Mouse (Mus musculus): Measurements from ENCODE around the gene Fam102a.

Gene Fam102a

DNA sequence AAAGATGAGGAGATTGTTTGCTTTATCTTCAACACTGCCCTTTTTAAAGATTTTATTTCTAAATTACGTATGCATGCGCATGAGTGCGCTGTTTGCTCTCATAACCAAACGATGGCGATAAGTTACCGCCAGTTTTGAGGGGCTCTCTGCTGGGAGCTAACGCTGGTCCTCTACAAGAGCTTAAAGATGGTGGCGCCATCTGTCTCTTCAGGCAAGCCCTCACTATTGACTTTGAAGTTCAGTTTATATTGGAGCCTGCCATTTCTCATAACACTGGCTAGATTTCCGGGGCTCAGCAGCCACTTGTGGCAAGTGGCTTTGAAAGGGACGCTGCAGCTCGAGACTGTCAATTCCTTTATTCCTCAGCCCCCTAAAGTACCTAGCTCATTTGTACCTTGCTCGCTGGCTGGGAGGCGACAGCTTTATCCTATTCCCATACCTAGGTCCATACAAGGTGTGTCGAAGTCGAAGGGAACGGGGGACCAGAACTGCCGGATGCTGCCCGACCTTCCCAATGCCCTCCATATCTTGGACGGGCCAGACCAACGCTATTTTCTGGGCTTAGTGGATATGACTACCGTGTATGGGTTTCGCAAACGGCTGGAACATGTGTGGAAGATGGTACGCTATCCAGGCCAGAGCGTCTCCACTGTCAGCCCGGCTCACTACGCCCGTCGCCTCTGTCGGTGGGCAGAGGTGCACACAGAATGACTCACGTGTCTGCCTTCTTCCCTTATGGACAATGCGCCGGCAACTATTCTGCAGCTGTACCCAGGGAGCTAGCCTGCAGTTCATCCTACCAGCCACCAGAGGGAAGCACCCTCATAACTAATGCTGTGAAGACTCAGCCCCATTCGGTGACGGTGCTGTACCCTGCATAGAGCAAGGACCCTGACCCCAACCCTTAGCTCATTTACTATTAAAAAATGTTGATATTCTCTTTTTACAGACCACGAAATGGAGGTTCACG, 48.0 kb downstream of the Fam102a start:
- peak; percentile 86 for DNase-seq

DNA sequence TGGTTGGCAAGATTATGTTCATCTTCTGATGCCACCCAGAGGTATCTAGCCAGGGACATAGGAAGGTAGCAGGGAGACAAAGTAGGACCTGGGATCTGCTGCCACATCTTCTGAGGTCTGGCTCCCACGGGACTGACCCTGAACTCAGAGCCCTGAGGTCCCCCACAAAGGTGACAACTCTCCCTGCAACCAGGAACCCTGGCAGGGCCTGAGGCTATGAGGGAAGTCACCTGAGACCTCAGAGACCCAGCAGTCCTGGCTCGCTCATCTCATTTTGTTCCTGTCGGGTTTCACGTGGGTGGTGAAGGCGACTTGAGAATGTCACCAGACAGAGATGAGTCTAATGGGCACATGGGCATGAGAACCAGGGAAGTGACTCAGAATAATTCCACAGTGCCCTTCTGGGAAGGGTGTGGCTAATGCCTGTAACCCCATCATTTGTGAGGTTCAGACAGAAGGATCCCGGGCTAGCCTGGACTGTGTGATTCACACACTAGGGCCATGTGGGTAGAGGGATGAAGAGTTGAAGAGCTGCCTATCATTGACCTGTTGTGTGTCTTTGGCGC, 50.1 kb downstream of the Fam102a start:
- DNase-seq = no peak

DNA sequence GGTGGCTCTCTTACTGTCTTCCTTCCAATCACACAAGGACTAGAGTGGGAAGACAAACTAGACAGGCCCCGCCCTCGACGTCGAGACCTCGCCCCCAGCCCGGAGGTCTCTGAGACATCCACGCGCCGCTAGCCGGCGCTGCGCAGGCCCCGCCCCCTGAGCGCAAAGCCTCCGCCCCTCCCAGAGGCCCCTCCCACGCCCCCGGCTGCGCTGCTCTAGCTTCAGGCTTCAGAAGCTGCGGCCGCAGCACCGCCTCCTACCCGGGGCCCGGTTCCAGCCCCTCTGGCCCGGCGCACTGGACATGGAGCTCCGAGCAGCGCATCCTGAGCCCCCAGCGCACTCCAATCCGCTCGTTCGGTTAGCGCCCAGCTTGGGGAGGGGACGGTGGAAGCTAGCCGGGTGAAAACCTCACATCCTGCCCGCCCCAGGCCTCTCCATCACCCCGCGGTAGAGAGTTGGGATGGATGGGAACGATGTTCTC, 51.8 kb downstream of the Fam102a start, which contains the start of gene St6galnac4:
TSS of gene St6galnac4 (plus strand) at position 225 of the 481 bp plus-strand sequence.
- DNase-seq = peak; percentile 94

DNA sequence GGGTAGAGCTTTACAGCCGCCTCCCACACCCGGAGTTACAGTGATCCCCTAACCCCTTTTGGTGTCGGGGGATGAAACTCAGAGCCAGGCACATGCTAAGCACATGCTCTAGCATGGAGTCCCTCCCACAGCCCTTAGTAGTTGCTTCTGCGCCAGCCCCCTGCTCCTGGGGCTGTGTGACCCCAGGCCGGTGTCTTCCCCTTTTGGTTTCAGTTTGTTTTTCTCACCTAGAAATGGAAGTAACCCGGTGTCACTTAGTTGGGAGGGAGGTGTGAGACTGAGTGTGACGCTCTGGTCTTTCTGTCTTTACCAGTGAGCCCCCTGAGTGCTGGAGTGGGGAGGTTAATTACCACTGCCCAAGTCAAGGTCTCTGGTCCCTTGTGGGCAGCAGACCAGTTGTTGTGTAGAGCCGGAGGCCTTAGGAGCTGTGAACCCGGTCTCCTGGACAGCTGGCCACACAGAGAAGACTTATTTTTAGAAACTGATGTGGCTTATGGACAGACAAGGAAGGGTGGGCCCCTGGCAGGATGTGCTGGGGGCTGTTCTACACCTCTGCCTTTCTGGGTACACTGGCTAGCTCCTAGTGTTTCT, 52.7 kb downstream of the Fam102a start:
- DNase-seq = no peak

DNA sequence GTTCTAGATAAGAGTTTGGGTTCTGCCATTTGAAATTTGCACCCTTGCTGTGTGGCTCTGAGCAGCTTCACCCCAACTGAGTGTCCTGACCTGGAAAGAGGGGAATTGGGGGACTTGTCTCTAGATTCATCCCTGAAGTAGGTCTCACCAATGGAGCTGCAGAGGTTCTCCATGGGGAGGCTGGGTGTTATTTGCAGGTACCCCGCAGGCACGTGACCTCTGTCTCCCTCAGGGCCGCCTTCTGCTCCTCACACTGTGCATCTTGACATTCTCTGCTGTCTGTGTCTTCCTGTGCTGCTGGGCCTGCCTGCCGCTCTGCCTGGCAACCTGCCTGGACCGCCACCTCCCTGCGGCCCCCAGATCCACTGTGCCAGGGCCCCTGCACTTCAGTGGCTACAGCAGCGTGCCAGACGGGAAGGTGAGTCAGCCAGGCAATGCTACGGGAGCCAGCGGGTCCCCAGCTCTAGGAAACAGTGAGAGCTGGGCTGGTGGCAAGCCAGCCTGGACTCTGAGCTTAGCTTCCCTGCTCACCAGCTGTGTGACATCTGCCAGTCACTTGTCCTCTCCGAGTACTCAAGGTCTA, 54.2 kb downstream of the Fam102a start:
- peak; percentile 39 for DNase-seq

DNA sequence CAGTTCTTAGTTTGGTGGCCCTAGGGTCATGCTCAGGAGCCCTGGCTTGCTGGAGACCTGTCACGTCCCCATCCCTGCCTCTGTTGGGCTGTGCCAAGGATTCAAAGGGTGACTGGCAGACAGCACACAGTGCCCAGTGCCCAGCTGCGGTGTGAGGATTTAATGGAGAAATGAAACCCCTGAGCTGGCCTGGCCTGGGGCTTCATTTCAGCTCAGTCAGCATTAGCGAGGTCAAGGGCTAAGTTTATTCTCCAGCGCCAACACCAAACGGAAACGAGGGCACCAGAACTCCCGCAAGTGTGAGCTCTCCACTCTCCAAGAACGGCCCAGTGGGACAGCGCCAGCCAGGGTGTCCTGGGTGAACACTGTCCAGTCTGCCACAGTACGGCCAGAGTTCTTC, 55.1 kb downstream of the Fam102a start:
- DNase-seq = no peak

DNA sequence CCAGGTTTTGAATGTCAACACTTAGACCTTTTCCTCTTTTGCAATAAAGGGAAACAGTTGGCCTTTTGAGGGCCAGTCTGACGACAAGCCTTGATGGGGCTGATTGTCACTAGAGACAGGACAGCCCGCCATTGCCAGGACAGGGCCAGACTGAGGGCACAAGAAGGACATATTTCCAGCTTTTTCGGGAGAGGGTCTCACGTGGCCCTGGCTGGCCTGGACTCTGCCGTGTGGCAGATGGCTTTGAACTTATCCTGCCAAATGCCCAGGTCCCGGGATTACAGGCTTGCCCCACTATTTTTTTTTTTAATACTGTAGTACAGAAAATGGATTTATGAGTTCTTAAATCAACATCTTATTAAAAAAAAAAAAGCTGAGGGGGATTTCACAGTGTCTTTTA, 56.1 kb downstream of the Fam102a start:
- no peak for DNase-seq

DNA sequence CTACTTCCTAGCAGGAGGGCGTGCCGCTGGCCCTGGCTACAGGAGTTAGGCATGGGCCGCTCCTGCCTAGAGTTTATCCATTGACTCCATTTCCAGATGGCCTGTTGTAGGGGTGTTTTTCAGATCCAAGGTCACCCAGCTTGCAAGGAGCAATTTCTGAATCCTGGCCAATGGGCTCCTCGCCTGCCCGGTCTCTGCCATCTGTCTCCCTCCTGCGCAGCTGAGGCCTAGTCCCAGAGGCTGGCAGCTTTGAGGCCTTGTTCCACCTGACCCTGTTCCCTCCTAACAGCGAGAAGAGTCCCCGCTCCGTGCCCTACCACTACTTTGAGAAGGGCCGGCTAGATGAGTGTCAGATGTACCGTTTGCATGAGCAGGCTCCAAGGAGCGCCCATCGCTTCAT, 61.6 kb downstream of the Fam102a start:
- no peak for DNase-seq

DNA sequence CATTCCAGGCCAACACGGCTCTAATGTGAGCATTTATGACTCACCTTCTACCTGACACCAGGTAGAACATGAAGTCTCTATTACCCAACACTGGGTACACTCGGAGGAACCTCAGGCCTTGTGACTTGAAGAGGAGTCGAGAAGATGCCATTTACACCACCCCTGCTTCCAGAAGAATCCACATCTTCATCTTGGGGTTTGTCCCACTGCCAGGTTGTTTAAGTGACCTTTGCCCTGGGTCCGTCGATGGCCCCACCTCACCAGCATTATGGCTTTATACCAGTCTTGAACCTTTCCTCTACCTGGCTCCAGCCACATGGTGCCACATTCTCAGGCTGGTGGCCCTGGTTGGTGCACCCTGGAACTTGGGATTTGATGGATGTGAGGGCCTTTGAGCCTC, 62.1 kb downstream of the Fam102a start:
- no peak for DNase-seq

DNA sequence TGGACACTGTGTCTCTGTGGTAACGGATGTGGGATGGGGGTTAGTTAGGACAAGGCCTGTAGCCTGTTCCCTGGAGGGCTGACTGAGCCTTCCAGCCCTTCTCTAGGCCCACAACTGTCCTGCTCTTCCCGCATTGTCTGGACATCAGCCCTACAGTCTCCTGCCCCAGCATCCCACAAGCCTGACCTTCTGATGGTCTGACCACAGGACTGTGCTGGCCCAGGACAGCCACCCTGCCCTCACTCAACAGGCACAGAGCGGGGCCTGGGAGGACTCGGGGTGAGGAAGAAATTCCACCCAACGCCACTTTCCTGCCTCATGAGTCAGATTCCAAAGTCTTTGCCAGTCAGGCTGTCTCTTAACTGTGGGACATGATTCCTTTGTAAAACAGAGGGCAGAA, 62.6 kb downstream of the Fam102a start:
- DNase-seq = no peak

DNA sequence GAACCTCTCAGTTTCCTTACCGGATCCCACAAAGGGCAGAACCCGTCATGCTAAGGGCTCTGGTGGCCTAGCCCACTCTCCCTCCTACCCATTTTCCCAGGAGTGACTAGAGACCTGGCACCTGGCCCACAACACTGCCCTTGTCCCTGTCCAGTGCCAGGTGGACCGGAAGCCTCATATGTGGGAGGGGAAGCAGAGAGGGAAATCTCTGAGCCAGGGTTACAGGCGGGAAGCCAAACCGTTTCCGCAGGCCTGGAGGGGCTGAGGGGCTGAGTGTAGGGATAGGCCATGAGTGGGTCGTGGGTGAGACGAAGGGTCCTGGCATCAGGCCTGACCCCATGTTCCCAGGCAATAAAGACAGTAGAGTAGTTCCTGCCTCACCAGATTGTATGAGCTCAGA, 63.4 kb downstream of the Fam102a start:
- no peak for DNase-seq

DNA sequence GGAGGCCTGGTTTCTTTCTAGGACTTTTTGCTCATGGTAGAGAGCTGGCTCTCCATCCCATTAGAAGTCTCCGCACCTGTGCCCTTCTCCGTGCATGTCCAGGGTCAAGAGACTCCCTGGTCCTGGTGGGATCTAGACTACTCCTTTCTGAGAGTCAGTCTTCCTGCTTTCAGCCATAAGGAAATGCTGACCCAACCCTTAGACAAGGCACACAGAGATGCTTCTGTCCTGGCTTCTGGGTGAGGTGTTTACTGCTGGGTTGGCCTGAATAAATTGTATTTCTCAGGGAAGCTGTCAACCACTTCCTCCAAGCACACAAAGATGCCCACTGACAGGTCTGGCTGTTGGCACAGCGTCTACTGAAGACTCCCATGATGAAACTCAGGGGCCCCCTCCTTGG, 64.3 kb downstream of the Fam102a start, which contains the start of gene St6galnac6:
TSS of gene St6galnac6 (plus strand) at position 301 of the 400 bp plus-strand sequence.
- DNase-seq = no peak

DNA sequence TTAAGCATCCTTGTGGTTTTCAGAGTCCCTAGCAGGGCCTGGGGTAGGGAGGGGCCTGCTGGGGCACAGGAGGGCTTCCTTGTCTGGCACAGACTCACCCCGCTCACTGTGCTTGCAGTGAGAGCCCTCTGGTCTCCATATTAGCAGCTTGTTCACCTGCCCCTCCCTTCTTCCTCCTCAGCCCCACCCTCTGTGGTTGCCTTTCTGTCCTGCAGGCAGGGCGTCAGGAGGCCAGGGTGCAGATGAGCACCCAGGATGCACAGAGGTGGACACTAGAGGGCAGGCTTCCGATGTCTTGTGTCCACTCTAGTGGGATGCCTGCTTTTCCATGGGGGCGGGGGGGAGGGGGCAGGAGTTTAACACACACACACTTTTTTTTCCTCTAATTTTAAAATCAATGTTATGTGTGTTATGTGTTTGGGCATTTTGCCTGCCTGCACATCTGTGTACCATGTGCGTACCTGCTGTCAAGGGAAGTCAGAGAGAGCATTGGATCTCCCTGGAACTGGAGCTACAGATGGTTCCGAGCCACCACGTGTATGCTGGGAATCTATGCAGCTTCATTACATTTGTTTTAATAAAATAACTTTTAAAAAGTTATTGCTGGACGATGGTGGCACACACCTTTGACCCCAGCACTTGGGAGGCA, 66.4 kb downstream of the Fam102a start:
- DNase-seq = peak; percentile 60

DNA sequence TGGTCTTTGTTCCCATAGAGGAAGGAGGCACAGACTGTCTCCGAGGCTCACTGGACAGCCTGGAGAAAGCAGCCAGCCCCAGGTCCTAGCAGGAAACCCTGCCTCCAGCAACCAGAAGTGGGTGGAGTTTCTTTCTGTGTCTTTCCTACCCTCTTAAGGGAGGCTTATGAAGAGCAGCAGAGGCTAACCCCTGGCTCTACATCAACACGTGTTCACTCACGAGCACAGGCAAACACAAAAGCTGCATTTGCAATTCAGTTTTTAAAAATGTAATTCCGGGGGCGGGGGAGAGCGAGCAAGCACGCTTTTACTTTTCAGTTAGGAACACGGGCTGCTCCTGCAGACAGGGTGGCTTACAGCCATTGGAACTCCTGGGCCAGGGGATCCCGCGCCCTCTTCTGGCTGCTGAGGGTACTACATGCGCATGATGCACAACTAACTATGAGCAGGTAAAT, 67.5 kb downstream of the Fam102a start:
- peak; percentile 95 for DNase-seq

DNA sequence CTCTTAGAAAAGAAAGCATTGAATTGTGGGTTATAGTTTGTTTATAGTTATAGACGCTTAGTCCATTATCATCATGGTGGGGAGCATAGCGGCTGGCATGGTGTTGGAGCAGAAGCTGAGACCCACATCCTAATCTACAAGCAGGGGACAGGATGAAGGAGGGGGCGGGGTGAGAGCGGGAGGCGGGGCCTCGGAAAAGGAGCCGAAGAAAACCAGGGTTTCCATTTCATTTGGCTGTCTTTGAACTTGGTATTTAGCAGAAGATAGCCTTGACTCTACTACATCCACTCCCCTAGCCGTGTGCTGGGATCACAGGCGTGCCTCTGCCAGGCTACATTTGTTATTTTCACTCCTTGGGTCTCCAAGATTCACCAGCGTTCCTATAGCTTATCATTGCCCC, 69.5 kb downstream of the Fam102a start:
- DNase-seq = no peak

DNA sequence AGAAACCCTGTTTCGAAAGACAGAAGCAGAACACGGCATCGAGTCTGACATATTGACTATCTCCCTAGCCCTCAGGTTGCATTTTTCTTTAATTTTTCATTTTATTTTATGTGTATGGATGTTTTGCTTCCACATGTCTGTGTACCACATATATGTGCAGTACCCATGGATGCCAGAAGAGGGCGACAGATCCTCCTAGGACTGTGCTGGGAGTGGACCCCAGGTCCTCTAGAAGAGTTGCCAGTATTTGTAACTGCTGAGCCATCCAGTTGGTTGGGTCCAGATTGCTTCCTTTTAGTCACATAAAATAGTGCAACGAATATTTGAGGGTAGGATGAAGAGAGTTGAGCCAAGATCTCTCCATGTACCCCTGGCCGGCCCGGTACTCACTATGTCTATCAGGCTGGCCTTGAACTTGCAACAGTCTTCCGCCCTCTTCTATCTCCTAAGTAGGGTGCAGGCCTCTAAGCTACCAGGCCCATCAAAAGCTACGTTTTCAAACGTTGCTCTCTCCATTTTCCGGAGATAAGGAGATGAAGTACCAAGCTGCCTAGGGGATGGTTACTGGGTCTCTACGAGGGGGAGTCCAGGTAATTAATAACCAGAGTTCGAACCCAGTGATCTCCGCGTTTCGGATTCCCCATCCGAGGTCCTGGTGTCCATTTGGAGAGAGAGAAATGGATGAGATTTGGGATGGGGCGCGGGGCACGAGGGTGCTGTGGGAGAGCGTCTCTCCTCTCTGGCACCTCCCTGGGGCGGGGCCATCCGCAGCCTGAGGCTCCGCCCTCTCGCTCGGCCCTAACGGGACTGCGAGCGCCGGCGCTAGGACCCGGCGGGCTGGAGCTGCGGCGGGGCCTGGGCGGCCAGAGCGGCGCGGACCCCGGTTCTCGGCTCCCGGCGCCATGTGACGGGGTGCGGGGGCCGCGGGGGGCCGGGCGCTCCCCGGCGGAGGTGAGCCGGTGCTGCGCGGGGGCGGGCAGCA, 71.3 kb downstream of the Fam102a start:
- peak; percentile 87 for DNase-seq

DNA sequence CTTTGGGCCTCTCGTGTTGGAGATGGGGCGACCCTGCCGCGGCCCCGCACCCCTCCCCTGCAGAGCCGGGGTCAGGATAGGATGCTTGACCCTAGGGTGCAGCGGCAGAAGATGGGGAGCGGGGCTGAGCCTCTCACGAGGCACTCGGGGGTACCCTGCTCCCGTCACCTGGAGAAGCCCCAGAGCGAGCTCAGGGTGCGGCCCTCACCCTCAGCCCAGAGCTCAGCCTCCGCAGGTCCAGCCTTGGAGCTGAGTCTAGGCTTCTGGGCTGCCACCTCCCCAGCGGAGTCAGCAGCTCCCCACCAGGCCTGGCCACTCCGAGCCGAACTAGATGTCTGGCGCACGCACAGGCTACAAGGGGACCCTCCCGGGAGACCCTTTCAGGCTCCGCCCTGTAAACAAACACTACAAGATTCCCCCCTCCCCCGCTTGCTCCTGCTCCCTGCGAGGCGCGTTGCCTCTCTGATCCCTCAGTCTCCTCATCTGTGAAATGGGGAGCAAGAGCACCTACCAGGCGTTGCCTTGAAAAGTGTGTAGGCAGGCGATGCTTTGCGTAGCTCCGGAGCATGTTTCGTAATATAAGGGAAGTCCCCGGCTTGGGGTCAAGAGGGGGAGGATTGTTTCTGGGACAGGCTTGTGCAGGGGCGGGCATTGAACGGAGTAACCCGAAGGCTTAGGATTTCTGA, 72.3 kb downstream of the Fam102a start:
- peak; percentile 51 for DNase-seq

DNA sequence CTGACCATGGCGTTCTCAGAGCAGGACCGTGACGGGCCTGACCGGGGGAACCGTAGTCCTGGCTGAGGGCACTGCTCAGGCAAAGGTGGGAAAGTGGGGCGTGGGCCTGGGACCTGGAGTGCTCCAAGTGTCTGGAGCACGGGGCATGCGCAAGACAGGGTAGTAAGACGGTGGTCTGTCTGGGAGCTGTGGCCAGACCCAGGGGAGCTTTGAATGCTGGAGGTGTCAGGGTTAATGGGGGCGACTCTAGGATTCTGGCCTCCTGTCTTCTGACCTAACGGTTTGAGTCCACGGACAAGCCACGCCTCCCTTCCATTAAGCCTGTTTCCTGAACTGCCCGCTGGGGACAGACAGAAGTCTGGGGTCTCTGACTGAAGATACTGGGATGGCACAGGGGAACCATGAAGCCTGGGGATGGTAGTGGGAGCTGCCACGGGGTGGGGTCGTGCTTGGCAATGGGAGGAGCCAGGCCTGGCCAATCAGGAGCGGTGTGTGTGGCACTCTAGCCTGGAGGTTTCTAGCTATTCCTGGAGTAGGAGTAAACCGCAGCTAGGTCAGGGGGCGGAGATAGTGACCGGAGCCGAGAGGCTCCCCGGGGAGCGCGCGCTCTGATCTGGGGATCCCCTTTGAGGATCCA, 73.1 kb downstream of the Fam102a start:
- DNase-seq = peak; percentile 60

DNA sequence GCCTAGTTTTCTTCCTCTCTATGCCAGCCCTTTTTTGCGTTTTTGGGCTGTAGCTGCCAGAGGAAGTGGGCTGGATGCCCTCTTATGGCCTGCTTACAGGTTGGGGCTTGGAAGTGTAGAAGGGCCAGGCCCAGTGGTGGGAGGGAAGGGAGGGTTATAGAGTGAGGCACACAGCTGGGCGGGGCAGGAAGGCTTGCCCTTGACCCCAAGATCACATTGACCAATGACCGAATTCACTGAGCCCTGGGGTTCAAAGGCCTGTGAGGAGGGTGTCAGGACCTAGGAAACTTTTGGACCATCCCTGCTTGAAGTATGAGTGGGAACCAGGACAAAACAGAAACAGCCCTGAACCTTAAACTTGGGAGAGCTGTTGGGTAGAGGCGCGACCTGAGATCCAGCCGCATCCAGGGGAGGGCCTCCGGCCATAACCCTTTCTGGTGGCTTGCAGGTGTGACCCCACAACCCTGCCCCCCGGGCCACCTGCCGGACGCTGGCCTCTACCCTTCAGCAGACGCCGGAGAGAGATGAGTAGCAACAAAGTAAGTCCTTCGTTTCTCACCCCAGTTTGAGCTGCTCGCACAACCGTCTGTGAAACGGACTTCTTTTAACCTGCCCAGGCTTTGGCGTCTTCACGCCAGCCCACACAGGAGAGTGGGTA, 73.8 kb downstream of the Fam102a start:
- DNase-seq = no peak

Data from lung, postnatal 14 days (tissue).